Mouse (Mus musculus): ENCODE measurements around the gene Ms4a6b. TPM values are rescaled to one million over a fixed set of nuclear protein-coding genes. Genes with fewer than 3 reads are reported as not detected.
"Not testable (repeated sequence)": the region's sequence is repeated elsewhere in the genome, so short reads cannot be mapped to it uniquely, and the experiment has no call there.

Ms4a6b gene
- polyA plus RNA-seq, 1 experiment from 2014 or later, result 0.33 TPM

DNA sequence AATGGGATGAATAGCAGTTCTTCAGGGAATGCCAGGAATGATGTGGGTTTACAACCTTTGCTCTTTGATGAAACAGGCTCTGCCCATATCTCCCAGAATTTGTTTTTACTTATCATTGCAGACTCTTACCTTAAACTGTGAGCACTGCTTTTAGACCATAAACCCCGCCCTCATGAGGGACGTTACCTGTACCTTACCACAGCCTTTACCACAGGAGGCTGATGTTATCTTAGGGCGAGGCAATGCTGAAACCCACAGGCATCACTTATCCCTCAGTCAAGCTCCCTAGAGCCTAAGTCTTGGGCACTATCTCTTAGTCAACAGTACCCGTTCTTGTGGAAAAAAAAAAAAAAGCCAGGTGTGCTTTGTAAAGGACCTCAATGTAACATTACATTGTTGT lies 533 bp downstream of the Ms4a6b start:
- WGBS, result 75% methylated on average over 4 of the region's 4 CpGs

GRCm38 (mm10) chr19:11517373-11517772 lies 1.1 kb downstream of the Ms4a6b start:
- WGBS, result 46% methylated on average over 1 of the region's 1 CpGs
- not testable (repeated sequence) for H3K27me3 ChIP-seq (ENCODE audit: control insufficient read depth, insufficient read depth, low read length); ATAC-seq (ENCODE audit: low read depth); H3K9ac ChIP-seq (replicated peaks; ENCODE audit: low read depth, low read length); H3K36me3 ChIP-seq (ENCODE audit: control insufficient read depth, insufficient read depth, low read length); H3K27ac ChIP-seq (ENCODE audit: low read depth, low read length); H3K4me1 ChIP-seq (ENCODE audit: control insufficient read depth, insufficient read depth, low read length); H3K4me2 ChIP-seq (ENCODE audit: low read depth, low read length); H3K9me3 ChIP-seq (ENCODE audit: control insufficient read depth, low read length); H3K4me3 ChIP-seq (ENCODE audit: low read depth, low read length)

More for the DNA sequence above, 533 bp downstream of the Ms4a6b start:
- no peak overlapping the region for H3K4me2 ChIP-seq (ENCODE audit: low read depth, low read length)
- no peaks in the 10 kb centered on the region for H3K4me1 ChIP-seq (ENCODE audit: control insufficient read depth, insufficient read depth, low read length)
- no peaks in the 10 kb centered on the region for H3K27me3 ChIP-seq (ENCODE audit: control insufficient read depth, insufficient read depth, low read length)
- H3K36me3 ChIP-seq (ENCODE audit: control insufficient read depth, insufficient read depth, low read length), result no peaks in the 10 kb centered on the region
- H3K27ac ChIP-seq (ENCODE audit: low read depth, low read length), result no peak overlapping the region
- no peak overlapping the region for H3K9ac ChIP-seq (replicated peaks; ENCODE audit: low read depth, low read length)
- ATAC-seq (ENCODE audit: low read depth), result no peak
- no peaks in the 10 kb centered on the region for H3K9me3 ChIP-seq (ENCODE audit: control insufficient read depth, low read length)
- H3K4me3 ChIP-seq (ENCODE audit: low read depth, low read length), result no peak overlapping the region

DNA sequence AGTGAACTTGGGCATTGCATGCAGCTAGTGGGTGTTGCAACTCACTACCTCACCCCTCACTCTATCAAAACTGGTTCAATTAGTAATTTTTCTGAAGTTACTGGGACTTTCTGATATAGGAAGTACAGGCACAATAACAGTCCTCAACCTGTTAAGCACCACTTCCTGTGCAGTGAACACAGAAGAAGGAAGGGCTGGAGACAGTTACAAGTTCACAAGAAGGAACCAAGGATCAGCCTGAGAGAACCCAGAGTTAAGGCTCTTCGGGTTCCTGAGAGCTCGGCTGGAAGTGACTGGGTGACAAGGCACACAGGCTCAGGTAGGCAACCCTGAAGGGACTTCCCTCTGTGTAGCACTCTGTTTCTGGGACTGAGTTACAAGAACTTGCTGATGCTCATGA lies 2.0 kb downstream of the Ms4a6b start:
- not testable (repeated sequence) for H3K36me3 ChIP-seq (ENCODE audit: control insufficient read depth, insufficient read depth, low read length); ATAC-seq (ENCODE audit: low read depth); H3K9ac ChIP-seq (replicated peaks; ENCODE audit: low read depth, low read length); H3K27ac ChIP-seq (ENCODE audit: low read depth, low read length); H3K4me3 ChIP-seq (ENCODE audit: low read depth, low read length); H3K9me3 ChIP-seq (ENCODE audit: control insufficient read depth, low read length); H3K27me3 ChIP-seq (ENCODE audit: control insufficient read depth, insufficient read depth, low read length); H3K4me1 ChIP-seq (ENCODE audit: control insufficient read depth, insufficient read depth, low read length); H3K4me2 ChIP-seq (ENCODE audit: low read depth, low read length)
- 97% methylated on average over 2 of the region's 2 CpGs for WGBS

GRCm38 (mm10) chr19:11520146-11520545 lies 3.8 kb downstream of the Ms4a6b start:
- H3K4me1 ChIP-seq (ENCODE audit: control insufficient read depth, insufficient read depth, low read length), result no peaks in the 10 kb centered on the region
- H3K36me3 ChIP-seq (ENCODE audit: control insufficient read depth, insufficient read depth, low read length), result no peaks in the 10 kb centered on the region
- ATAC-seq (ENCODE audit: low read depth), result no peak
- H3K27me3 ChIP-seq (ENCODE audit: control insufficient read depth, insufficient read depth, low read length), result no peaks in the 10 kb centered on the region
- no peak overlapping the region for H3K9ac ChIP-seq (replicated peaks; ENCODE audit: low read depth, low read length)
- no peaks in the 10 kb centered on the region for H3K9me3 ChIP-seq (ENCODE audit: control insufficient read depth, low read length)
- WGBS, result 91% methylated on average over 3 of the region's 3 CpGs
- H3K4me2 ChIP-seq (ENCODE audit: low read depth, low read length), result no peak overlapping the region
- H3K4me3 ChIP-seq (ENCODE audit: low read depth, low read length), result no peak overlapping the region
- H3K27ac ChIP-seq (ENCODE audit: low read depth, low read length), result no peak overlapping the region

DNA sequence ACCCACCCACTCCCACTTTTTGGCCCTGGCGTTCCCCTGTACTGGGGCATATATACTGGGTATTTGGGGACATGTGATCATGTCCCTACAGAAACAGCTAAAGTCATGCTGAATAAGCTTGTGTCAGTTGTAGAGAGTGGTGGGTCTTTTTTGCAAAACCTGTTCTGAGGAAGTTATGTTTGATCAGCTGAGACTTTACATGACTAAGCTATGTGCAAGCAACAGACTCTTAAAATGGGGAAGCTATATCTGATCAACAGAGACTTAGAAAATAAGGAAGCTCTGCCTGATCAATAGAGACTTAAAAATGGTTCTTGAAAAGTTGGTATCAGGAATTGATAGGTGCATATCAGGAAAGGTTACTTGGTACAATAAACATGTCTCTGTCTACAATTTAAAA lies 17.1 kb downstream of the Ms4a6b start:
- Histone ChIP-seq H3K27ac (ENCODE audit: low read depth, low read length) (no peak overlapping the region), H3K4me1 (ENCODE audit: control insufficient read depth, insufficient read depth, low read length) (no peaks in the 10 kb centered on the region), H3K4me2 (ENCODE audit: low read depth, low read length) (no peak overlapping the region), H3K27me3 (ENCODE audit: control insufficient read depth, insufficient read depth, low read length) (no peaks in the 10 kb centered on the region), H3K4me3 (ENCODE audit: low read depth, low read length) (no peak overlapping the region), H3K9ac (replicated peaks; ENCODE audit: low read depth, low read length) (no peak overlapping the region), H3K36me3 (ENCODE audit: control insufficient read depth, insufficient read depth, low read length) (no peaks in the 10 kb centered on the region), H3K9me3 (ENCODE audit: control insufficient read depth, low read length) (no peaks in the 10 kb centered on the region)
- WGBS, result 82% methylated on average over 1 of the region's 1 CpGs
- no peak for ATAC-seq (ENCODE audit: low read depth)

- H3K4me2 ChIP-seq (ENCODE audit: low read depth, low read length), result no peak overlapping the region
- no peaks in the 10 kb centered on the region for H3K36me3 ChIP-seq (ENCODE audit: control insufficient read depth, insufficient read depth, low read length)
- ATAC-seq (ENCODE audit: low read depth), result no peak
- no peak overlapping the region for H3K9ac ChIP-seq (replicated peaks; ENCODE audit: low read depth, low read length)
- no peaks in the 10 kb centered on the region for H3K9me3 ChIP-seq (ENCODE audit: control insufficient read depth, low read length)
- 62% methylated on average over 2 of the region's 2 CpGs for WGBS
- H3K4me1 ChIP-seq (ENCODE audit: control insufficient read depth, insufficient read depth, low read length), result no peaks in the 10 kb centered on the region
- no peak overlapping the region for H3K27ac ChIP-seq (ENCODE audit: low read depth, low read length)
- no peaks in the 10 kb centered on the region for H3K27me3 ChIP-seq (ENCODE audit: control insufficient read depth, insufficient read depth, low read length)
- H3K4me3 ChIP-seq (ENCODE audit: low read depth, low read length), result no peak overlapping the region
These were observed 17.7 kb downstream of the Ms4a6b start for GRCm38 (mm10) chr19:11533888-11534445.

- no peak within 1 kb of the TSS for H3K9ac ChIP-seq (replicated peaks; ENCODE audit: low read depth, low read length)
- no peak within 1 kb of the TSS for H3K4me3 ChIP-seq (ENCODE audit: low read depth, low read length)
- H3K36me3 ChIP-seq (ENCODE audit: control insufficient read depth, insufficient read depth, low read length), result no peaks in the 10 kb centered on the region
- WGBS, result 26% methylated on average over 7 of the region's 7 CpGs
- no peaks in the 10 kb centered on the region for H3K9me3 ChIP-seq (ENCODE audit: control insufficient read depth, low read length)
- H3K27me3 ChIP-seq (ENCODE audit: control insufficient read depth, insufficient read depth, low read length), result no peaks in the 10 kb centered on the region
- no peak within 1 kb of the TSS for H3K27ac ChIP-seq (ENCODE audit: low read depth, low read length)
- no peaks in the 10 kb centered on the region for H3K4me1 ChIP-seq (ENCODE audit: control insufficient read depth, insufficient read depth, low read length)
- ATAC-seq (ENCODE audit: low read depth), result no peak
- no peak within 1 kb of the TSS for H3K4me2 ChIP-seq (ENCODE audit: low read depth, low read length)
These were observed 20.3 kb downstream of the Ms4a6b start, which contains the start of gene Ms4a4d for GRCm38 (mm10) chr19:11536593-11536992. Ms4a4d (plus strand) TSS chr19:11536801.

GRCm38 (mm10) chr19:11537336-11537735 lies 21.0 kb downstream of the Ms4a6b start:
- WGBS, result 9% methylated on average over 2 of the region's 2 CpGs
- ATAC-seq (ENCODE audit: low read depth), result no peak

DNA sequence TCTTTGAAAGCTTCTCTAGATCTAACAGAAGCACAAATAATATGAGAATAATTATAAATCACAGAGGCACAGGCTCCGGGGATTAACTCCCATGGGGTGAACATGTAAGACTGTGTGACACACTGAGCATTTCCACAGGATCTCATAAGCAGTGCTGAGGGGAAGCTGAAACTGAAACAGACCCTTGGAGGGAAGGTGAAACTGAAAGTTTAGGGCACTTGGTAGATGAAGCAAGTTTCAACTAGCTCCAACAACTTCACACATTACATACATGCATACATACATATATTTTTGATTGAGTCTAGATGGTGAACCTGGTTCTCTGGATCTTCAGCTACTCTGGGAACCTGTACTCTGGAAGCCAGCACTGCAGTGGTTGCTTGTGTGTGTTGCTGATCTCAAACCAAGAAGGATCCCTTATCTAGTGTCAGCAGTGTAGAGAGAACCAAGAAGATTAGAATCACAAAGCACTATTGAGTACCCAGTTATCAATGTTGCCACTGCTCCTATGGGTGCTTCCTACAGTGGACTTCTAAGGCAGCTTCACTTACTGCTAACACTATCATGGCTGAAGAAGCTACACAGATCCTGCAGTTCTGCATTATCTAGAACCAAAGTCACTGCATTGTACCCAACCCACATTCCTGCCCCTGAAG lies 24.0 kb downstream of the Ms4a6b start:
- H3K36me3 ChIP-seq (ENCODE audit: control insufficient read depth, insufficient read depth, low read length); H3K4me3 ChIP-seq (ENCODE audit: low read depth, low read length); H3K9me3 ChIP-seq (ENCODE audit: control insufficient read depth, low read length); H3K9ac ChIP-seq (replicated peaks; ENCODE audit: low read depth, low read length); H3K4me2 ChIP-seq (ENCODE audit: low read depth, low read length); H3K4me1 ChIP-seq (ENCODE audit: control insufficient read depth, insufficient read depth, low read length); ATAC-seq (ENCODE audit: low read depth); H3K27ac ChIP-seq (ENCODE audit: low read depth, low read length); H3K27me3 ChIP-seq (ENCODE audit: control insufficient read depth, insufficient read depth, low read length): not testable (repeated sequence)
- WGBS, result 80% methylated on average over 1 of the region's 1 CpGs

More at GRCm38 (mm10) chr19:11537336-11537735, 21.0 kb downstream of the Ms4a6b start:
- Histone ChIP-seq H3K36me3 (ENCODE audit: control insufficient read depth, insufficient read depth, low read length) (no peaks in the 10 kb centered on the region), H3K9ac (replicated peaks; ENCODE audit: low read depth, low read length) (no peak overlapping the region), H3K27me3 (ENCODE audit: control insufficient read depth, insufficient read depth, low read length) (no peaks in the 10 kb centered on the region), H3K4me1 (ENCODE audit: control insufficient read depth, insufficient read depth, low read length) (no peaks in the 10 kb centered on the region), H3K4me2 (ENCODE audit: low read depth, low read length) (no peak overlapping the region), H3K27ac (ENCODE audit: low read depth, low read length) (no peak overlapping the region), H3K9me3 (ENCODE audit: control insufficient read depth, low read length) (no peaks in the 10 kb centered on the region), H3K4me3 (ENCODE audit: low read depth, low read length) (no peak overlapping the region)
